Mouse (Mus musculus): Measurements from ENCODE around the gene Rhbdf1. TPM values are rescaled to one million over a fixed set of nuclear protein-coding genes. Genes with fewer than 3 reads are reported as not detected.

Gene Rhbdf1
- total and polyA plus RNA-seq, 3 experiments = 24.7 to 37.6 (median 34.2) TPM

DNA sequence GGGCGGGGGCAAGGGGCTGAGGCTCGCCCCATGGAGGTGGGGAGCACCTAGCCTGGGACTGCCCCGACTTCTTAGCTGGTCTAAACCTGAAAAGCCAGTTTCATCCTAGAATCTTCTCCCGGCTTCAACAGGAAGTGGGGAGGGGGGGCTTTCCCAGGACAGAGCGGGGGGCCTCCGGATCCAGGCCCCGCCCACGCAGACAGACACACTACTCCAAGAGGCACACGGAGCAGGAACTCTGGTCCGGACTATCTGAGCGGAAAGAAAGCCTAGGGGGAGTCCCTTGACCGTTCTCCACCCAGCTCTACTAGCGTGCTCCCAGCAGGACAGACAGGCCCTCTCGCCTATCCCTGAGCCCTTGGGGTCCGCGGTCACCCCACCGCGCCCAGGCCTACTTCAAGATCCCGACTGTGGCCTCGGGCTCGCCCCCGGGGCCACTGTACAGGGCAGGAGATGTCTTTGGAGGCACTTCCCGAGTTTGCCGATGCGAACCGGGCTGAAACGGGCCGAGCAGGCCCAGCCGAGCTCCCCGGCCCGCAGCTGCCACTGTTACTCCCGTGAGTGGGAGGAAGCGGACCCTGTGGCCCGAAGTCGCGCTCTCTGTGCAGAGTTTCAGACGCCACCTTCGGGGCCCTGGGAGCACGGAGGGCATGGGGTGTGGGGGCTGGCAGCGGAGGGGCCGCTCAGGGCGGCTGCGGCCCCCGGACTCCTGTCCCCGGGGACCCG, 712 bp downstream of the Rhbdf1 start:
- peak overlapping the region; percentile 67 to 77 (median 71) for H3K4me3 ChIP-seq (replicated peaks in 1 of 3; ENCODE audit: low read depth in 2 of 3, low read length in 2 of 3, poor library complexity in 1 of 3)
- peak; percentile 86 for DNase-seq (ENCODE audit: extremely low read depth)
- peaks cover 12 to 74% of the 10 kb centered on the region in 2 experiments for H3K4me1 ChIP-seq (ENCODE audit: control insufficient read depth in 1 of 2, insufficient read depth in 2 of 2)
- H3K9me3 ChIP-seq (replicated peaks; ENCODE audit: low read length) = peaks cover 3% of the 10 kb centered on the region
- no peaks in the 10 kb centered on the region for H3K79me2 ChIP-seq (replicated peaks; ENCODE audit: control insufficient read depth, extremely low read depth, insufficient read depth, poor library complexity, severe bottlenecking)
- TF ChIP-seq MAX (IDR thresholded peaks at IDR 0.05; ENCODE audit: low read length) (no peak), ZMIZ1 (IDR thresholded peaks at IDR 0.05; ENCODE audit: low read depth, low read length) (0 out of 2 replicates have a peak, but pooled peaks have one; percentile 58), EP300 (IDR thresholded peaks at IDR 0.05; ENCODE audit: low read length) (no peak; the same call in 1 of the 2 replicates), MAFK (IDR thresholded peaks at IDR 0.05; ENCODE audit: insufficient replicate concordance, low read length) (no peak), SMC3 (IDR thresholded peaks at IDR 0.05; ENCODE audit: low read depth, low read length) (no peak), MYC (IDR thresholded peaks at IDR 0.05; ENCODE audit: low read depth, low read length) (no peak), HCFC1 (IDR thresholded peaks at IDR 0.05; ENCODE audit: low read depth, low read length) (peak; percentile 11; the same call in 1 of the 2 replicates), TCF12 (IDR thresholded peaks at IDR 0.05; ENCODE audit: low read depth, low read length) (peak; percentile 56), NRF1 (IDR thresholded peaks at IDR 0.05; ENCODE audit: low read depth, low read length) (0 out of 2 replicates have a peak, but pooled peaks have one; percentile 5), PAX5 (IDR thresholded peaks at IDR 0.05; ENCODE audit: low read length) (no peak), POLR2AphosphoS2 (IDR thresholded peaks at IDR 0.05; ENCODE audit: low read depth, low read length) (no peak), USF2 (conservative IDR thresholded peaks at IDR 0.05; ENCODE audit: low read depth, low read length) (no peak), TBP (conservative IDR thresholded peaks at IDR 0.05; ENCODE audit: low read depth, low read length) (peak; percentile 52; the same call in 1 of the 2 replicates), CHD1 (IDR thresholded peaks at IDR 0.05; ENCODE audit: low read depth, low read length) (no peak; the same call in 1 of the 2 replicates), ZC3H11A (IDR thresholded peaks at IDR 0.05; ENCODE audit: low read depth, low read length) (no peak), MAZ (IDR thresholded peaks at IDR 0.05; ENCODE audit: low read depth, low read length) (peak; percentile 90), MXI1 (IDR thresholded peaks at IDR 0.05; ENCODE audit: low read depth, low read length) (no peak), RCOR1 (conservative IDR thresholded peaks at IDR 0.05; ENCODE audit: low read depth, low read length) (0 out of 2 replicates have a peak, but pooled peaks have one; percentile 19), NELFE (IDR thresholded peaks at IDR 0.05; ENCODE audit: low read depth, low read length) (peak; percentile 16), KAT2A (IDR thresholded peaks at IDR 0.05; ENCODE audit: insufficient replicate concordance, low read length) (no peak), MEF2A (IDR thresholded peaks at IDR 0.05; ENCODE audit: borderline replicate concordance, low read depth, low read length) (peak; percentile 11; the same call in 1 of the 2 replicates), POLR2A (IDR thresholded peaks at IDR 0.05; ENCODE audit: low read depth, low read length) (peak; percentile 76; the same call in 1 of the 2 replicates), ZKSCAN1 (IDR thresholded peaks at IDR 0.05; ENCODE audit: borderline replicate concordance, low read depth, low read length) (no peak), CTCF (conservative IDR thresholded peaks at IDR 0.05 in 1 of 2, IDR thresholded peaks at IDR 0.05 in 1 of 2; ENCODE audit: low read depth in 2 of 2, low read length in 2 of 2) (no peak), USF1 (IDR thresholded peaks at IDR 0.05; ENCODE audit: low read depth, low read length) (no peak), UBTF (IDR thresholded peaks at IDR 0.05; ENCODE audit: low read depth, low read length) (peak; percentile 49; the same call in 1 of the 2 replicates), BHLHE40 (IDR thresholded peaks at IDR 0.05; ENCODE audit: low read depth, low read length) (peak; percentile 57; the same call in 1 of the 2 replicates), ZNF384 (IDR thresholded peaks at IDR 0.05; ENCODE audit: low read depth, low read length) (no peak), IRF4 (IDR thresholded peaks at IDR 0.05; ENCODE audit: low read depth, low read length) (peak; percentile 80), JUND (conservative IDR thresholded peaks at IDR 0.05; ENCODE audit: low read depth, low read length) (no peak), ELF1 (IDR thresholded peaks at IDR 0.05; ENCODE audit: low read depth, low read length) (no peak; the same call in 1 of the 2 replicates), GABPA (IDR thresholded peaks at IDR 0.05; ENCODE audit: insufficient replicate concordance, low read depth, low read length) (no peak), ETS1 (conservative IDR thresholded peaks at IDR 0.05; ENCODE audit: low read depth, low read length) (peak; percentile 25), RAD21 (IDR thresholded peaks at IDR 0.05; ENCODE audit: low read depth, low read length) (no peak), CHD2 (IDR thresholded peaks at IDR 0.05; ENCODE audit: low read length) (no peak), JUN (IDR thresholded peaks at IDR 0.05; ENCODE audit: insufficient read depth, low read depth, low read length) (no peak), E2F4 (IDR thresholded peaks at IDR 0.05; ENCODE audit: insufficient replicate concordance, low read depth, low read length) (no peak), SIN3A (IDR thresholded peaks at IDR 0.05; ENCODE audit: low read length) (peak; percentile 28)
- in situ Hi-C loops (cut with MboI; ENCODE audit: low pct_ligation_motif_present, low pct_unique_long_range_greater_than_20kb, low sequenced_read_pairs) = no loop called here
- peak overlapping the region; percentile 37 for H3K27ac ChIP-seq (ENCODE audit: insufficient read depth, low read depth)
- dilution Hi-C loops (cut with MboI; ENCODE audit: extremely low pct_ligation_motif_present, extremely low pct_unique_long_range_greater_than_20kb, low sequenced_read_pairs) = no loop called here
- peak overlapping the region; percentile 89 for H3K4me2 ChIP-seq (ENCODE audit: insufficient read depth, low read depth, poor library complexity, severe bottlenecking)
- peaks cover 0 to 27% of the 10 kb centered on the region in 2 experiments for H3K36me3 ChIP-seq (replicated peaks in 1 of 2; ENCODE audit: control insufficient read depth in 1 of 2, insufficient read depth in 1 of 2, low read length in 1 of 2)
- H3K9ac ChIP-seq (ENCODE audit: insufficient read depth, low read depth) = peak overlapping the region; percentile 53
- H3K27me3 ChIP-seq (replicated peaks) = peaks cover 19% of the 10 kb centered on the region

Data from CH12.LX (cell line).